Mouse (Mus musculus) heart, adult 2 months (tissue): ENCODE measurements around the gene Hacd3.

Experiments
- CTCF ChIP-seq: fragments of 200-600 bp; IDR thresholded peaks from 2 replicates; pipeline ENCODE4 v1.8.1; 2022; ENCODE audit warnings: antibody characterized with exemption, mild to moderate bottlenecking, moderate library complexity
- POLR2A ChIP-seq: fragments of 200-500 bp; IDR thresholded peaks from 2 replicates; pipeline ENCODE4 v1.6.1; 2011; ENCODE audit warnings: mild to moderate bottlenecking, low read depth, low read length, control low read depth; ENCODE audit not compliant: insufficient read depth

DNA sequence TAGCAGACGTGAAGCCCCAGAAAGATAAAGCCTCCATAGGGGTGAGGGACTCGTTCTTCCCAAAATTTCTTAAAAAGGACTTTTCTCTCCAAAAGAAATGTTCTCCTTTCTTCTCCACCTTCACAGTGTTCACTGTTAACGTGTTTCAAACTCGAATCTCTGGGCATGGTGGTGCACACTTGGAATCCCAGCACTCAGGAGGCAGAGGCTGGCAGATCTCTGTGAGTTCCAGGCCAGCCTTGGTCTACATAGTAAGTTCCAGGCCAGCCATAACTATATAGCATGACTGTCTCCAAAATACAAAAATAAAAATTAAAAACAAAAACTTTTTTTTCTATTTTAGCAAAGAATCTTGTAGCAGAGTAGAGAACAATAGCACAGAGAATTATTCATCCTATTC, 1.4 kb downstream of the Hacd3 start:
- TF ChIP-seq POLR2A (no peak), CTCF (no peak)
